Mouse (Mus musculus) embryonic facial prominence, embryonic 10.5 days (tissue): ENCODE measurements around the gene Rspry1. TPM values are rescaled to one million over a fixed set of nuclear protein-coding genes. Genes with fewer than 3 reads are reported as not detected.

Experiments used
- DNase-seq: peaks from one replicate; pipeline ENCODE4 v3.0.0-alpha.2; 2017; ENCODE audit warnings: low spot score
- H3K27ac ChIP-seq: fragments of 300-500 bp; sonication (generic); replicated peaks from 2 replicates; pipeline ENCODE4 v1.5.1; 2016; ENCODE audit warnings: mild to moderate bottlenecking
- H3K27me3 ChIP-seq: fragments of 300-500 bp; sonication (generic); replicated peaks from 2 replicates; pipeline ENCODE4 v1.6.1; 2016; ENCODE audit warnings: low read depth, mild to moderate bottlenecking; ENCODE audit not compliant: poor library complexity, severe bottlenecking
- H3K36me3 ChIP-seq: fragments of 300-500 bp; sonication (generic); replicated peaks from 2 replicates; pipeline ENCODE4 v1.6.1; 2016; ENCODE audit warnings: mild to moderate bottlenecking, moderate library complexity
- H3K4me1 ChIP-seq: fragments of 300-500 bp; sonication (generic); 2 replicates; pipeline ENCODE4 v1.6.1; 2016
- H3K4me3 ChIP-seq: fragments of 300-500 bp; sonication (generic); 2 replicates; pipeline ENCODE4 v1.5.1; 2016; ENCODE audit warnings: mild to moderate bottlenecking, moderate library complexity
- H3K9me3 ChIP-seq: fragments of 300-500 bp; sonication (generic); 2 replicates; pipeline ENCODE4 v1.6.1; 2016; ENCODE audit warnings: mild to moderate bottlenecking
- WGBS: fragments of 180-500 bp; shearing (Covaris S2); methylation state at CpG from one replicate; pipeline ENCODE4 v1.1.7; 2016; 5-methylcytosine and 5-hydroxymethylcytosine counted together
- polyA plus RNA-seq: library from polyadenylated mRNA; unstranded; fragments of >200 nt; fragmentation: Nextera tagmentation; extraction: Ambion mirVana; gene quantifications from 2 replicates; pipeline ENCODE4 v1.2.1, GENCODE M21; 2016

Rspry1 gene
- polyA plus RNA-seq, 1 experiment from 2014 or later: 47.1 TPM

- H3K36me3 ChIP-seq: peaks cover 41% of the 10 kb centered on the region
- H3K4me1 ChIP-seq: peaks cover 21% of the 10 kb centered on the region
- peak within 1 kb of the TSS; percentile 96 for H3K27ac ChIP-seq
- whole genome bisulfite sequencing: under 1% methylated on average over 74 of the region's 74 CpGs
- peak; percentile 96 for DNase-seq
- peak within 1 kb of the TSS; percentile 74 for H3K4me3 ChIP-seq
- H3K9me3 ChIP-seq: no peaks in the 10 kb centered on the region
- no peaks in the 10 kb centered on the region for H3K27me3 ChIP-seq
Measured at GRCm38 (mm10) chr8:94666456-94667308, 64.9 kb downstream of the Rspry1 start, which contains the start of gene Arl2bp. TSS of gene Arl2bp (plus strand) at chr8:94666600.

GRCm38 (mm10) chr8:94674384-94674783 lies 72.6 kb downstream of the Rspry1 start:
- Histone ChIP-seq H3K9me3 (no peaks in the 10 kb centered on the region), H3K4me3 (no peak overlapping the region), H3K36me3 (peaks cover 77% of the 10 kb centered on the region), H3K27ac (no peak overlapping the region), H3K27me3 (no peaks in the 10 kb centered on the region), H3K4me1 (peaks cover 12% of the 10 kb centered on the region)
- no peak for DNase-seq
- 82% methylated on average over 5 of the region's 5 CpGs for WGBS

GRCm38 (mm10) chr8:94675923-94676322 lies 74.2 kb downstream of the Rspry1 start:
- H3K27me3 ChIP-seq: no peaks in the 10 kb centered on the region
- H3K27ac ChIP-seq: no peak overlapping the region
- 84% methylated on average over 6 of the region's 6 CpGs for whole genome bisulfite sequencing
- H3K36me3 ChIP-seq: peaks cover 61% of the 10 kb centered on the region
- no peak overlapping the region for H3K4me3 ChIP-seq
- peaks cover 12% of the 10 kb centered on the region for H3K4me1 ChIP-seq
- 0 out of 2 replicates have a peak, but pooled peaks cover 7% of the 10 kb centered on the region for H3K9me3 ChIP-seq
- DNase-seq: no peak

- no peak overlapping the region for H3K4me3 ChIP-seq
- H3K36me3 ChIP-seq: peaks cover 35% of the 10 kb centered on the region
- H3K9me3 ChIP-seq: 0 out of 2 replicates have a peak, but pooled peaks cover 7% of the 10 kb centered on the region
- WGBS: 43% methylated on average over 9 of the region's 9 CpGs
- no peak for DNase-seq
- H3K4me1 ChIP-seq: peaks cover 12% of the 10 kb centered on the region
- peak overlapping the region; percentile 24; the same call in 1 of the 2 replicates for H3K27ac ChIP-seq
- H3K27me3 ChIP-seq: no peaks in the 10 kb centered on the region
Measured at GRCm38 (mm10) chr8:94678582-94678981, 76.8 kb downstream of the Rspry1 start.

GRCm38 (mm10) chr8:94680414-94680813 lies 78.7 kb downstream of the Rspry1 start:
- Histone ChIP-seq H3K27ac (no peak overlapping the region), H3K4me3 (no peak overlapping the region), H3K27me3 (no peaks in the 10 kb centered on the region), H3K4me1 (peaks cover 9% of the 10 kb centered on the region), H3K9me3 (0 out of 2 replicates have a peak, but pooled peaks cover 7% of the 10 kb centered on the region), H3K36me3 (peaks cover 16% of the 10 kb centered on the region)
- 90% methylated on average over 3 of the region's 3 CpGs for WGBS
- DNase-seq: no peak

- no peak overlapping the region; the same call in 1 of the 2 replicates for H3K27ac ChIP-seq
- H3K4me3 ChIP-seq: no peak overlapping the region
- peaks cover 4% of the 10 kb centered on the region for H3K4me1 ChIP-seq
- no peak for DNase-seq
- no peaks in the 10 kb centered on the region for H3K27me3 ChIP-seq
- H3K9me3 ChIP-seq: 0 out of 2 replicates have a peak, but pooled peaks cover 7% of the 10 kb centered on the region
- H3K36me3 ChIP-seq: no peaks in the 10 kb centered on the region
- WGBS: 80% methylated on average over 16 of the region's 16 CpGs
Measured at GRCm38 (mm10) chr8:94682732-94683524, 81.2 kb downstream of the Rspry1 start.

GRCm38 (mm10) chr8:94684287-94684686 lies 82.5 kb downstream of the Rspry1 start:
- WGBS: 73% methylated on average over 4 of the region's 4 CpGs
- Histone ChIP-seq H3K27ac (no peak overlapping the region), H3K36me3 (no peaks in the 10 kb centered on the region), H3K4me1 (no peaks in the 10 kb centered on the region), H3K4me3 (no peak overlapping the region), H3K27me3 (no peaks in the 10 kb centered on the region), H3K9me3 (0 out of 2 replicates have a peak, but pooled peaks cover 7% of the 10 kb centered on the region)
- no peak for DNase-seq

GRCm38 (mm10) chr8:94685953-94686352 lies 84.2 kb downstream of the Rspry1 start:
- Histone ChIP-seq H3K36me3 (no peaks in the 10 kb centered on the region), H3K4me3 (no peak overlapping the region), H3K9me3 (no peaks in the 10 kb centered on the region), H3K4me1 (no peaks in the 10 kb centered on the region), H3K27ac (no peak overlapping the region), H3K27me3 (no peaks in the 10 kb centered on the region)
- no peak for DNase-seq
- 72% methylated on average over 9 of the region's 9 CpGs for WGBS

- H3K36me3 ChIP-seq: no peaks in the 10 kb centered on the region
- no peak for DNase-seq
- peaks cover 17% of the 10 kb centered on the region for H3K4me1 ChIP-seq
- H3K4me3 ChIP-seq: 0 out of 2 replicates have a peak overlapping the region, but pooled peaks have one; percentile 57
- peaks cover 76% of the 10 kb centered on the region for H3K27me3 ChIP-seq
- H3K27ac ChIP-seq: no peak overlapping the region
- no peaks in the 10 kb centered on the region for H3K9me3 ChIP-seq
- 2% methylated on average over 6 of the region's 6 CpGs for WGBS
Measured at GRCm38 (mm10) chr8:94694701-94695100, 93.0 kb downstream of the Rspry1 start.

- H3K36me3 ChIP-seq: no peaks in the 10 kb centered on the region
- peak overlapping the region; percentile 57 for H3K4me3 ChIP-seq
- no peaks in the 10 kb centered on the region for H3K9me3 ChIP-seq
- WGBS: under 1% methylated on average over 31 of the region's 31 CpGs
- H3K4me1 ChIP-seq: peaks cover 17% of the 10 kb centered on the region
- H3K27me3 ChIP-seq: peaks cover 76% of the 10 kb centered on the region
- H3K27ac ChIP-seq: no peak overlapping the region
- DNase-seq: peak; percentile 40
Measured at GRCm38 (mm10) chr8:94695341-94695993, 93.7 kb downstream of the Rspry1 start.

GRCm38 (mm10) chr8:94695994-94696384 lies 94.3 kb downstream of the Rspry1 start, which contains the start of gene Pllp:
TSS of gene Pllp (minus strand) at chr8:94696278.
- WGBS: under 1% methylated on average over 41 of the region's 41 CpGs
- H3K27ac ChIP-seq: no peak within 1 kb of the TSS
- no peaks in the 10 kb centered on the region for H3K36me3 ChIP-seq
- H3K4me3 ChIP-seq: peak within 1 kb of the TSS; percentile 57
- no peaks in the 10 kb centered on the region for H3K9me3 ChIP-seq
- peaks cover 17% of the 10 kb centered on the region for H3K4me1 ChIP-seq
- peaks cover 76% of the 10 kb centered on the region for H3K27me3 ChIP-seq
- DNase-seq: peak; percentile 73

GRCm38 (mm10) chr8:94696566-94696965 lies 94.8 kb downstream of the Rspry1 start:
- Histone ChIP-seq H3K9me3 (no peaks in the 10 kb centered on the region), H3K4me3 (peak overlapping the region; percentile 57; the same call in 1 of the 2 replicates), H3K36me3 (no peaks in the 10 kb centered on the region), H3K27me3 (peaks cover 76% of the 10 kb centered on the region), H3K4me1 (peaks cover 17% of the 10 kb centered on the region), H3K27ac (no peak overlapping the region)
- no peak for DNase-seq
- 63% methylated on average over 3 of the region's 3 CpGs for WGBS
